Mouse (Mus musculus) liver, embryonic 14.5 days (tissue): ENCODE results near the gene Galt. TPM values are rescaled to one million over a fixed set of nuclear protein-coding genes. Genes with fewer than 3 reads are reported as not detected.

Experiments
- ATAC-seq: fragments of 200-750 bp; cut with Nextera tagmentation; 2 replicates; pipeline ENCODE4 v1.8.0; 2017; ENCODE audit warnings: moderate number of reproducible peaks, mild to moderate bottlenecking, moderate library complexity; ENCODE audit not compliant: insufficient read depth
- DNase-seq, 3 experiments: peaks; one replicate each; pipeline ENCODE4 v3.0.0-alpha.2; 2012 to 2013; ENCODE audit warnings: low read depth in 3 of 3, low spot score in 3 of 3
- H3K27ac ChIP-seq: fragments of 300-500 bp; sonication (generic); 2 replicates; pipeline ENCODE4 v1.5.1; 2014; ENCODE audit warnings: moderate library complexity, mild to moderate bottlenecking, control low read depth, inconsistent platforms
- H3K27me3 ChIP-seq: fragments of 300-500 bp; sonication (generic); 2 replicates; pipeline ENCODE4 v1.6.1; 2014; ENCODE audit warnings: mild to moderate bottlenecking, low read length, moderate library complexity; ENCODE audit not compliant: control insufficient read depth, insufficient read depth
- H3K36me3 ChIP-seq: fragments of 300-500 bp; sonication (generic); replicated peaks from 2 replicates; pipeline ENCODE4 v1.6.1; 2014; ENCODE audit warnings: low read depth; ENCODE audit not compliant: control insufficient read depth, insufficient read depth
- H3K4me1 ChIP-seq, 2 experiments: fragments of 200-500 bp in 1 of 2; fragments of 300-500 bp in 1 of 2; sonication (generic) in 1 of 2; replicated peaks; 2 replicates each; pipeline ENCODE4 v1.6.1; 2012 to 2014; ENCODE audit warnings: antibody characterized with exemption in 1 of 2, inconsistent platforms in 1 of 2, low read length in 1 of 2; ENCODE audit not compliant: control insufficient read depth in 2 of 2, insufficient read depth in 2 of 2
- H3K4me2 ChIP-seq: fragments of 300-500 bp; sonication (generic); 2 replicates; pipeline ENCODE4 v1.6.1; 2014; ENCODE audit warnings: low read depth, mild to moderate bottlenecking, control low read depth, moderate library complexity
- H3K4me3 ChIP-seq, 2 experiments: fragments of 200-500 bp in 1 of 2; fragments of 300-500 bp in 1 of 2; sonication (generic) in 1 of 2; 2 replicates each; pipeline ENCODE4 v1.5.1; 2012 to 2014; ENCODE audit warnings: low read depth in 2 of 2, low read length in 2 of 2, mild to moderate bottlenecking in 2 of 2, control low read depth in 1 of 2, inconsistent platforms in 1 of 2, moderate library complexity in 1 of 2; ENCODE audit not compliant: insufficient read depth in 1 of 2
- H3K9ac ChIP-seq: fragments of 300-500 bp; sonication (generic); replicated peaks from 2 replicates; pipeline ENCODE4 v1.6.1; 2014; ENCODE audit warnings: mild to moderate bottlenecking, control low read depth, moderate library complexity
- H3K9me3 ChIP-seq: fragments of 300-500 bp; sonication (generic); 2 replicates; pipeline ENCODE4 v1.6.1; 2016; ENCODE audit warnings: low read length, mixed read lengths; ENCODE audit not compliant: control insufficient read depth
- CTCF ChIP-seq: IDR thresholded peaks from 2 replicates; pipeline ENCODE4 v1.5.1; 2016; ENCODE audit warnings: antibody characterized with exemption, low read depth, control low read depth
- EP300 ChIP-seq: IDR thresholded peaks from 2 replicates; pipeline ENCODE4 v1.6.1; 2016; ENCODE audit warnings: antibody characterized with exemption, low read depth
- WGBS: fragments of 180-500 bp; shearing (Covaris S2); extraction: QIAGEN DNeasy Blood & Tissue Kit; methylation state at CpG from one replicate; pipeline ENCODE4 v1.1.7; 2014; ENCODE audit not compliant: insufficient replicate concordance; 5-methylcytosine and 5-hydroxymethylcytosine counted together
- polyA plus RNA-seq, 2 experiments: library from polyadenylated mRNA; depleted of rRNA in 1 of 2; stranded (reverse) in 1 of 2; unstranded in 1 of 2; fragments of >200 nt; fragmentation: Nextera tagmentation in 1 of 2; extraction: Ambion mirVana in 1 of 2; gene quantifications; 2 replicates each; pipeline versions ENCODE4 v1.2.1 to v1.2.3; 2012 to 2014

Gene Galt
- polyA plus RNA-seq, 2 experiments = 19.2 to 24.2 TPM

GRCm38 (mm10) chr4:41715082-41715481 is 39.9 kb upstream of the Galt start:
- peaks cover 7% of the 10 kb centered on the region for H3K36me3 ChIP-seq
- DNase-seq (no peak), ATAC-seq (no peak)
- WGBS = 68% methylated on average over 8 of the region's 8 CpGs
- H3K4me1 ChIP-seq = peaks cover 9 to 13% of the 10 kb centered on the region in 2 experiments
- no peaks in the 10 kb centered on the region for H3K9me3 ChIP-seq
- TF ChIP-seq EP300 (no peak), CTCF (no peak)
- H3K27me3 ChIP-seq = no peaks in the 10 kb centered on the region
- no peak overlapping the region for H3K9ac ChIP-seq
- H3K4me2 ChIP-seq = no peak overlapping the region
- no peak overlapping the region for H3K4me3 ChIP-seq
- H3K27ac ChIP-seq = no peak overlapping the region

GRCm38 (mm10) chr4:41715596-41715995 is 39.4 kb upstream of the Galt start:
- no peaks in the 10 kb centered on the region for H3K27me3 ChIP-seq
- H3K9ac ChIP-seq = no peak overlapping the region
- no peak for ATAC-seq
- H3K27ac ChIP-seq = no peak overlapping the region
- peaks cover 7% of the 10 kb centered on the region for H3K36me3 ChIP-seq
- no peak overlapping the region for H3K4me3 ChIP-seq
- H3K4me1 ChIP-seq = peaks cover 9 to 13% of the 10 kb centered on the region in 2 experiments
- no peak for DNase-seq
- whole genome bisulfite sequencing = 75% methylated on average over 5 of the region's 5 CpGs
- H3K4me2 ChIP-seq = no peak overlapping the region
- H3K9me3 ChIP-seq = no peaks in the 10 kb centered on the region
- TF ChIP-seq CTCF = peak; percentile 54
- TF ChIP-seq EP300 = no peak

- Histone ChIP-seq H3K4me1 (peaks cover 9 to 16% of the 10 kb centered on the region in 2 experiments), H3K9ac (no peak overlapping the region), H3K36me3 (peaks cover 7% of the 10 kb centered on the region), H3K27me3 (no peaks in the 10 kb centered on the region), H3K4me3 (no peak overlapping the region), H3K27ac (no peak overlapping the region), H3K4me2 (no peak overlapping the region), H3K9me3 (no peaks in the 10 kb centered on the region)
- DNase-seq = no peak
- ATAC-seq = no peak
- no peak for TF ChIP-seq CTCF
- TF ChIP-seq EP300 = no peak
- whole genome bisulfite sequencing = 70% methylated on average over 6 of the region's 6 CpGs
Observed at GRCm38 (mm10) chr4:41716834-41717233, 38.2 kb upstream of the Galt start.

- peaks cover 7% of the 10 kb centered on the region for H3K36me3 ChIP-seq
- no peaks in the 10 kb centered on the region for H3K9me3 ChIP-seq
- ATAC-seq (peak; percentile 95), DNase-seq (peak; percentile 88 to 91 (median 90))
- H3K4me2 ChIP-seq = peak within 1 kb of the TSS; percentile 88
- TF ChIP-seq CTCF = no peak
- TF ChIP-seq EP300 = no peak
- H3K9ac ChIP-seq = peak within 1 kb of the TSS; percentile 88
- under 1% methylated on average over 27 of the region's 27 CpGs for WGBS
- peaks cover 43% of the 10 kb centered on the region for H3K27me3 ChIP-seq
- no peak within 1 kb of the TSS for H3K27ac ChIP-seq
- H3K4me1 ChIP-seq = peaks cover 5 to 11% of the 10 kb centered on the region in 2 experiments
- H3K4me3 ChIP-seq = peak within 1 kb of the TSS; percentile 79 to 94
Observed at GRCm38 (mm10) chr4:41722918-41723351, 32.1 kb upstream of the Galt start, which contains the start of gene Dctn3. Dctn3 (minus strand) TSS chr4:41723170.

GRCm38 (mm10) chr4:41726826-41727621 is 28.0 kb upstream of the Galt start:
- H3K9ac ChIP-seq = no peak overlapping the region
- no peak overlapping the region for H3K4me3 ChIP-seq
- peaks cover 4 to 7% of the 10 kb centered on the region in 2 experiments for H3K4me1 ChIP-seq
- peaks cover 79% of the 10 kb centered on the region for H3K27me3 ChIP-seq
- TF ChIP-seq CTCF (no peak), EP300 (no peak)
- no peaks in the 10 kb centered on the region for H3K36me3 ChIP-seq
- H3K4me2 ChIP-seq = no peak overlapping the region
- ATAC-seq = no peak
- no peaks in the 10 kb centered on the region for H3K9me3 ChIP-seq
- H3K27ac ChIP-seq = no peak overlapping the region
- WGBS = 20% methylated on average over 20 of the region's 20 CpGs
- DNase-seq = no peak
